Mouse (Mus musculus) liver, postnatal 0 days (tissue): ENCODE measurements at regions not wholly inside any gene's neighbourhood (a gene's known extent, or its start where the extent isn't known, plus 50 kb on each side); places are given as distances from the start of the nearest gene placed in this dataset.

ENCODE experiments used
- CTCF ChIP-seq: sonication (generic); IDR thresholded peaks from 2 replicates; pipeline ENCODE4 v1.5.1; 2016; ENCODE audit warnings: antibody characterized with exemption, low read depth
- EP300 ChIP-seq: IDR thresholded peaks from 2 replicates; pipeline ENCODE4 v1.6.1; 2016; ENCODE audit warnings: antibody characterized with exemption, low read depth, mild to moderate bottlenecking

DNA sequence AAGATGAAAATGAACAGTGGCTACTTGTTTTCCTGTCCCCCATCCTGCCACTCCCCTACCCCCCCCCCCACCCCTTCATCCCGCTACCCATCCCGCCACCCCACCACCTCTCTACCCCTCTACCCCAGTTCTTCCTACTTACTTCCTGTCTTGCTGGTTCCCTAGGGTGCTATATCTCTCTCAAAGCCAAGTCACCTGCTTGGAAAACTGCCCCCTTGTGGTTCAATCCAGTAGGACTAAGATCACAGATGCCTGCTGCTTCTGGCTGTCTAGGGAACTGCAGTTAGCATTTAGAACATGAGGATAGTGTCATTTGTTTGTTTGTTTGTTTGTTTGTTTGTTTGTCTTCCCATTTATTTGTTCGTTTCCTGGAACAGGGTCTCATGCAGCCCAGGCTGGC lies 238.4 kb upstream of the Mocs1 start:
- TF ChIP-seq CTCF: peak; percentile 70
- no peak for TF ChIP-seq EP300
